8 mouse cellular contexts compared by ENCODE assay signal in genomic region chr8:83902961-83903666, GRCm38 (mm10). TPM values are rescaled to one million over a fixed set of nuclear protein-coding genes. Genes with fewer than 3 reads are reported as not detected.
DNase-seq lines count a peak whose midpoint lies in the region; ATAC-seq and TF ChIP-seq lines count a peak whose summit lies in the region.

No protein-coding gene starts in this region.

- no peak for ATAC-seq in hindbrain, embryonic 12.5 days (ENCODE audit: low FRiP score)
- ATAC-seq in activated CD4-positive, CD25-positive, alpha-beta regulatory T cell, adult 4 months, result no peak

- H3K79me2 ChIP-seq in C2C12 (ENCODE audit: control insufficient read depth, insufficient read depth), result no peaks in the 10 kb centered on the region

- no peak overlapping the region for H3K4me3 ChIP-seq in C2C12 (ENCODE audit: insufficient read depth, poor library complexity, severe bottlenecking)
- peak overlapping the region; percentile 92 for H3K4me3 ChIP-seq in hindbrain, embryonic 12.5 days

- H3K27ac ChIP-seq in hindbrain, embryonic 12.5 days, result peak overlapping the region; percentile 58

- no peaks in the 10 kb centered on the region for H3K27me3 ChIP-seq in C2C12 (ENCODE audit: control insufficient read depth, insufficient read depth, insufficient read length)
- H3K27me3 ChIP-seq in hindbrain, embryonic 12.5 days, result no peaks in the 10 kb centered on the region

- H3K9ac ChIP-seq in hindbrain, embryonic 12.5 days, result peak overlapping the region; percentile 24; the same call in 1 of the 2 replicates

- peaks cover 57% of the 10 kb centered on the region for H3K4me1 ChIP-seq in hindbrain, embryonic 12.5 days

- H3K79me3 ChIP-seq in C2C12 (ENCODE audit: low read depth), result no peaks in the 10 kb centered on the region

- WGBS in hindbrain, embryonic 12.5 days, result 10% methylated on average over 13 of the region's 13 CpGs

- DNase-seq in cerebellum, adult 11-12 months, result peak; percentile 73
- no peak for DNase-seq in cerebellum, postnatal 4 days (ENCODE audit: low spot score in 2 of 2)
- DNase-seq in cerebellum, postnatal 10 days, result peak; percentile 58 to 65
- DNase-seq in lung, postnatal 4 days, result peak; percentile 49 to 52
- peak; percentile 73 for DNase-seq in testis, postnatal 10 days (ENCODE audit: low spot score)

- peak overlapping the region; percentile 77 for H3K4me2 ChIP-seq in hindbrain, embryonic 12.5 days (replicated peaks)

- TF ChIP-seq CTCF in C2C12 (IDR thresholded peaks at IDR 0.05; ENCODE audit: control insufficient read depth, insufficient read depth, insufficient read length), result peak; percentile 5

- H3K36me3 ChIP-seq in C2C12 (ENCODE audit: control insufficient read depth, insufficient read depth), result no peaks in the 10 kb centered on the region
- H3K36me3 ChIP-seq in hindbrain, embryonic 12.5 days, result no peaks in the 10 kb centered on the region

- H3ac ChIP-seq in C2C12 (ENCODE audit: control insufficient read depth, insufficient read length, low read depth), result no peak overlapping the region

- H3K9me3 ChIP-seq in hindbrain, embryonic 12.5 days (replicated peaks), result no peaks in the 10 kb centered on the region

TF ChIP-seq in C2C12, 6 proteins besides CTCF, POLR2A, EP300 and RAD21:
- no peak for TF ChIP-seq FOSL1 (IDR thresholded peaks at IDR 0.05; ENCODE audit: insufficient read depth, low read length, poor library complexity, severe bottlenecking)
- TF ChIP-seq USF1 (IDR thresholded peaks at IDR 0.05; ENCODE audit: low read depth), result no peak
- no peak for TF ChIP-seq MYOG (IDR thresholded peaks at IDR 0.05; ENCODE audit: control insufficient read depth, extremely low read depth, insufficient read length)
- no peak for TF ChIP-seq CEBPB (IDR thresholded peaks at IDR 0.05; ENCODE audit: low read depth)
- TF ChIP-seq MAX (IDR thresholded peaks at IDR 0.05), result no peak
- TF ChIP-seq MYOD1 (IDR thresholded peaks at IDR 0.05; ENCODE audit: control insufficient read depth, insufficient read length, low read depth), result no peak

RNA-seq across cellular contexts. Expression of gene Adgrl1, which starts 3.2 kb away (rescaled TPM):
- 16.6 TPM for polyA plus RNA-seq in C2C12 (2012; fragmentation: generic; extraction: Trizol)
- polyA plus RNA-seq in hindbrain, embryonic 12.5 days (2016; fragmentation: Nextera tagmentation; extraction: Ambion mirVana), result 38.7 and 41.5 TPM in 2 replicates
- 10 to 100 TPM in 1 of 2 experiments, 1 to 10 TPM in 1; 9.3 to 11.0 TPM for polyA plus RNA-seq in activated CD4-positive, CD25-positive, alpha-beta regulatory T cell, adult 4 months (2017; shearing (Covaris generic))

RNA-seq across cellular contexts. Expression of gene Gm10644, which starts 51.9 kb away (rescaled TPM):
- 0.08 TPM for polyA plus RNA-seq in C2C12 (2012; fragmentation: generic; extraction: Trizol)
- 1.0 and 1.1 TPM in 2 replicates for polyA plus RNA-seq in hindbrain, embryonic 12.5 days (2016; fragmentation: Nextera tagmentation; extraction: Ambion mirVana)
- under 1 TPM; 0.24 to 0.66 TPM for polyA plus RNA-seq in activated CD4-positive, CD25-positive, alpha-beta regulatory T cell, adult 4 months (2017; shearing (Covaris generic))

RNA-seq across cellular contexts. Expression of gene Asf1b, which starts 52.2 kb away (rescaled TPM):
- polyA plus RNA-seq in C2C12 (2012; fragmentation: generic; extraction: Trizol), result 140 TPM
- 37.6 and 40.9 TPM in 2 replicates for polyA plus RNA-seq in hindbrain, embryonic 12.5 days (2016; fragmentation: Nextera tagmentation; extraction: Ambion mirVana)
- 10 to 100 TPM; 69.0 to 76.6 TPM for polyA plus RNA-seq in activated CD4-positive, CD25-positive, alpha-beta regulatory T cell, adult 4 months (2017; shearing (Covaris generic))

Comparison
In these comparisons a context has a peak if more than half of its experiments do, and no peak if none do; other contexts are left out.
1. DNase-seq: peak in cerebellum, adult 11-12 months (single experiment), cerebellum, postnatal 10 days (2 of 2), lung, postnatal 4 days (2 of 2) and testis, postnatal 10 days (single experiment); none in cerebellum, postnatal 4 days (0 of 2).